Mouse (Mus musculus) right cerebral cortex, postnatal 14 days (tissue): ENCODE measurements at regions not wholly inside any gene's neighbourhood (a gene's known extent, or its start where the extent isn't known, plus 50 kb on each side); places are given as distances from the start of the nearest gene placed in this dataset.

ENCODE experiments used
- DNase-seq: peaks from one replicate; pipeline ENCODE4 v3.0.0; 2022

GRCm38 (mm10) chr2:43455158-43455873, 99.8 kb upstream of the Kynu start:
- no peak for DNase-seq

GRCm38 (mm10) chr2:43469161-43469560, 86.0 kb upstream of the Kynu start:
- no peak for DNase-seq

- no peak for DNase-seq
Observed at GRCm38 (mm10) chr2:43469893-43470292, 85.2 kb upstream of the Kynu start.

- DNase-seq, result no peak
Observed at GRCm38 (mm10) chr2:43478494-43478893, 76.6 kb upstream of the Kynu start.

GRCm38 (mm10) chr2:43479871-43480270, 75.3 kb upstream of the Kynu start:
- no peak for DNase-seq
